Mouse (Mus musculus): Measurements from ENCODE around the gene Pde2a. TPM values are rescaled to one million over a fixed set of nuclear protein-coding genes. Genes with fewer than 3 reads are reported as not detected.

Gene Pde2a
- polyA plus RNA-seq, 1 experiment from 2014 or later = 46.5 TPM

- Histone ChIP-seq H3K9me3 (ENCODE audit: low read length) (no peaks in the 10 kb centered on the region), H3K4me1 (ENCODE audit: insufficient read depth, low read length) (peaks cover 52% of the 10 kb centered on the region), H3K27ac (ENCODE audit: low read length) (no peak overlapping the region), H3K4me2 (replicated peaks; ENCODE audit: low read depth, low read length) (no peak overlapping the region), H3K36me3 (ENCODE audit: insufficient read depth, low read length) (no peaks in the 10 kb centered on the region), H3K4me3 (ENCODE audit: low read length) (no peak overlapping the region), H3K27me3 (ENCODE audit: insufficient read depth, low read length) (no peaks in the 10 kb centered on the region), H3K9ac (replicated peaks; ENCODE audit: low read length) (no peak overlapping the region)
- ATAC-seq (ENCODE audit: low FRiP score, low TSS enrichment) = no peak
- WGBS = 66% methylated on average over 11 of the region's 11 CpGs
Observed at GRCm38 (mm10) chr7:101463665-101464271, 42.3 kb downstream of the Pde2a start.

GRCm38 (mm10) chr7:101464927-101465326 lies 43.4 kb downstream of the Pde2a start:
- Histone ChIP-seq H3K9ac (replicated peaks; ENCODE audit: low read length) (no peak overlapping the region), H3K27me3 (ENCODE audit: insufficient read depth, low read length) (no peaks in the 10 kb centered on the region), H3K36me3 (ENCODE audit: insufficient read depth, low read length) (no peaks in the 10 kb centered on the region), H3K9me3 (ENCODE audit: low read length) (no peaks in the 10 kb centered on the region), H3K4me1 (ENCODE audit: insufficient read depth, low read length) (peaks cover 48% of the 10 kb centered on the region), H3K4me2 (replicated peaks; ENCODE audit: low read depth, low read length) (no peak overlapping the region), H3K4me3 (ENCODE audit: low read length) (no peak overlapping the region), H3K27ac (ENCODE audit: low read length) (peak overlapping the region; percentile 59)
- ATAC-seq (ENCODE audit: low FRiP score, low TSS enrichment) = no peak
- 46% methylated on average over 4 of the region's 4 CpGs for WGBS

GRCm38 (mm10) chr7:101465392-101465791 lies 43.9 kb downstream of the Pde2a start:
- peak; percentile 58 for ATAC-seq (ENCODE audit: low FRiP score, low TSS enrichment)
- WGBS = 16% methylated on average over 14 of the region's 14 CpGs

GRCm38 (mm10) chr7:101465850-101466580 lies 44.5 kb downstream of the Pde2a start:
- no peak overlapping the region for H3K4me2 ChIP-seq (replicated peaks; ENCODE audit: low read depth, low read length)
- no peaks in the 10 kb centered on the region for H3K36me3 ChIP-seq (ENCODE audit: insufficient read depth, low read length)
- no peak for ATAC-seq (ENCODE audit: low FRiP score, low TSS enrichment)
- no peaks in the 10 kb centered on the region for H3K27me3 ChIP-seq (ENCODE audit: insufficient read depth, low read length)
- H3K9me3 ChIP-seq (ENCODE audit: low read length) = no peaks in the 10 kb centered on the region
- no peak overlapping the region for H3K4me3 ChIP-seq (ENCODE audit: low read length)
- H3K27ac ChIP-seq (ENCODE audit: low read length) = peak overlapping the region; percentile 82
- H3K4me1 ChIP-seq (ENCODE audit: insufficient read depth, low read length) = peaks cover 44% of the 10 kb centered on the region
- 77% methylated on average over 8 of the region's 8 CpGs for WGBS
- no peak overlapping the region for H3K9ac ChIP-seq (replicated peaks; ENCODE audit: low read length)

More at GRCm38 (mm10) chr7:101465392-101465791, 43.9 kb downstream of the Pde2a start:
- no peaks in the 10 kb centered on the region for H3K36me3 ChIP-seq (ENCODE audit: insufficient read depth, low read length)
- no peak overlapping the region for H3K4me2 ChIP-seq (replicated peaks; ENCODE audit: low read depth, low read length)
- H3K9me3 ChIP-seq (ENCODE audit: low read length) = no peaks in the 10 kb centered on the region
- H3K27me3 ChIP-seq (ENCODE audit: insufficient read depth, low read length) = no peaks in the 10 kb centered on the region
- peaks cover 44% of the 10 kb centered on the region for H3K4me1 ChIP-seq (ENCODE audit: insufficient read depth, low read length)
- H3K4me3 ChIP-seq (ENCODE audit: low read length) = no peak overlapping the region
- peak overlapping the region; percentile 82 for H3K27ac ChIP-seq (ENCODE audit: low read length)
- no peak overlapping the region for H3K9ac ChIP-seq (replicated peaks; ENCODE audit: low read length)

- Histone ChIP-seq H3K4me3 (ENCODE audit: low read length) (no peak overlapping the region), H3K4me1 (ENCODE audit: insufficient read depth, low read length) (peaks cover 44% of the 10 kb centered on the region), H3K9ac (replicated peaks; ENCODE audit: low read length) (no peak overlapping the region), H3K9me3 (ENCODE audit: low read length) (no peaks in the 10 kb centered on the region), H3K27ac (ENCODE audit: low read length) (peak overlapping the region; percentile 28), H3K27me3 (ENCODE audit: insufficient read depth, low read length) (no peaks in the 10 kb centered on the region), H3K4me2 (replicated peaks; ENCODE audit: low read depth, low read length) (no peak overlapping the region), H3K36me3 (ENCODE audit: insufficient read depth, low read length) (no peaks in the 10 kb centered on the region)
- WGBS = 83% methylated on average over 6 of the region's 6 CpGs
- peak; percentile 36; the same call in 1 of the 2 replicates for ATAC-seq (ENCODE audit: low FRiP score, low TSS enrichment)
Observed at GRCm38 (mm10) chr7:101466581-101467081, 45.1 kb downstream of the Pde2a start.

GRCm38 (mm10) chr7:101471423-101471822 lies 49.9 kb downstream of the Pde2a start:
- H3K27me3 ChIP-seq (ENCODE audit: insufficient read depth, low read length) = no peaks in the 10 kb centered on the region
- 90% methylated on average over 2 of the region's 2 CpGs for WGBS

GRCm38 (mm10) chr7:101471968-101472480 lies 50.5 kb downstream of the Pde2a start:
- Histone ChIP-seq H3K9ac (replicated peaks; ENCODE audit: low read length) (no peak overlapping the region), H3K27ac (ENCODE audit: low read length) (no peak overlapping the region), H3K4me1 (ENCODE audit: insufficient read depth, low read length) (peaks cover 8% of the 10 kb centered on the region), H3K9me3 (ENCODE audit: low read length) (no peaks in the 10 kb centered on the region), H3K4me3 (ENCODE audit: low read length) (no peak overlapping the region), H3K36me3 (ENCODE audit: insufficient read depth, low read length) (no peaks in the 10 kb centered on the region), H3K27me3 (ENCODE audit: insufficient read depth, low read length) (no peaks in the 10 kb centered on the region), H3K4me2 (replicated peaks; ENCODE audit: low read depth, low read length) (no peak overlapping the region)
- 80% methylated on average over 3 of the region's 3 CpGs for WGBS
- no peak for ATAC-seq (ENCODE audit: low FRiP score, low TSS enrichment)

More at GRCm38 (mm10) chr7:101471423-101471822, 49.9 kb downstream of the Pde2a start:
- Histone ChIP-seq H3K9ac (replicated peaks; ENCODE audit: low read length) (no peak overlapping the region), H3K9me3 (ENCODE audit: low read length) (no peaks in the 10 kb centered on the region), H3K4me2 (replicated peaks; ENCODE audit: low read depth, low read length) (no peak overlapping the region), H3K4me1 (ENCODE audit: insufficient read depth, low read length) (peaks cover 14% of the 10 kb centered on the region), H3K27ac (ENCODE audit: low read length) (no peak overlapping the region), H3K4me3 (ENCODE audit: low read length) (no peak overlapping the region), H3K36me3 (ENCODE audit: insufficient read depth, low read length) (no peaks in the 10 kb centered on the region)
- ATAC-seq (ENCODE audit: low FRiP score, low TSS enrichment) = no peak

- no peak overlapping the region for H3K4me2 ChIP-seq (replicated peaks; ENCODE audit: low read depth, low read length)
- H3K9me3 ChIP-seq (ENCODE audit: low read length) = no peaks in the 10 kb centered on the region
- WGBS = 45% methylated on average over 10 of the region's 10 CpGs
- H3K36me3 ChIP-seq (ENCODE audit: insufficient read depth, low read length) = no peaks in the 10 kb centered on the region
- no peak overlapping the region for H3K9ac ChIP-seq (replicated peaks; ENCODE audit: low read length)
- no peak overlapping the region for H3K27ac ChIP-seq (ENCODE audit: low read length)
- peaks cover 5% of the 10 kb centered on the region; the same call in 1 of the 2 replicates for H3K4me1 ChIP-seq (ENCODE audit: insufficient read depth, low read length)
- 0 out of 2 replicates have a peak, but pooled peaks have one; percentile 39 for ATAC-seq (ENCODE audit: low FRiP score, low TSS enrichment)
- H3K4me3 ChIP-seq (ENCODE audit: low read length) = no peak overlapping the region
- no peaks in the 10 kb centered on the region for H3K27me3 ChIP-seq (ENCODE audit: insufficient read depth, low read length)
Observed at GRCm38 (mm10) chr7:101472598-101473558, 51.4 kb downstream of the Pde2a start.

- 85% methylated on average over 5 of the region's 5 CpGs for WGBS
- Histone ChIP-seq H3K27me3 (ENCODE audit: insufficient read depth, low read length) (no peaks in the 10 kb centered on the region), H3K36me3 (ENCODE audit: insufficient read depth, low read length) (no peaks in the 10 kb centered on the region)
Observed at GRCm38 (mm10) chr7:101474399-101474811, 52.9 kb downstream of the Pde2a start.

More at GRCm38 (mm10) chr7:101474399-101474811, 52.9 kb downstream of the Pde2a start:
- Histone ChIP-seq H3K9me3 (ENCODE audit: low read length) (no peaks in the 10 kb centered on the region), H3K27ac (ENCODE audit: low read length) (no peak overlapping the region), H3K9ac (replicated peaks; ENCODE audit: low read length) (no peak overlapping the region), H3K4me1 (ENCODE audit: insufficient read depth, low read length) (peaks cover 5% of the 10 kb centered on the region; the same call in 1 of the 2 replicates), H3K4me2 (replicated peaks; ENCODE audit: low read depth, low read length) (no peak overlapping the region), H3K4me3 (ENCODE audit: low read length) (no peak overlapping the region)
- ATAC-seq (ENCODE audit: low FRiP score, low TSS enrichment) = no peak

Measured in kidney, embryonic 16.5 days (tissue).